Mouse (Mus musculus) thymus, adult 2 months (tissue): Measurements from ENCODE around the gene Serpina12. TPM values are rescaled to one million over a fixed set of nuclear protein-coding genes. Genes with fewer than 3 reads are reported as not detected.

Source experiments
- DNase-seq: peaks from one replicate; pipeline ENCODE4 v3.0.0; 2021
- H3K27ac ChIP-seq: fragments of 200-500 bp; 2 replicates; pipeline ENCODE4 v1.5.1; 2012; ENCODE audit warnings: low read length, control low read depth; ENCODE audit not compliant: control insufficient read depth, insufficient read depth
- H3K27me3 ChIP-seq: fragments of 200-500 bp; 2 replicates; pipeline ENCODE4 v1.6.1; 2012; ENCODE audit warnings: mild to moderate bottlenecking, low read length, moderate library complexity, mixed read lengths; ENCODE audit not compliant: control insufficient read depth, insufficient read depth
- H3K36me3 ChIP-seq: fragments of 200-500 bp; 2 replicates; pipeline ENCODE4 v1.6.1; 2012; ENCODE audit warnings: mild to moderate bottlenecking, low read length, moderate library complexity; ENCODE audit not compliant: control insufficient read depth, insufficient read depth
- H3K4me1 ChIP-seq: fragments of 200-500 bp; replicated peaks from 2 replicates; pipeline ENCODE4 v1.6.1; 2012; ENCODE audit warnings: low read length; ENCODE audit not compliant: control insufficient read depth, insufficient read depth
- H3K4me3 ChIP-seq: fragments of 200-500 bp; 2 replicates; pipeline ENCODE4 v1.5.1; 2012; ENCODE audit warnings: mild to moderate bottlenecking, low read length, control low read depth, moderate library complexity; ENCODE audit not compliant: control insufficient read depth, insufficient read depth
- CTCF ChIP-seq: fragments of 200-500 bp; IDR thresholded peaks from 2 replicates; pipeline ENCODE4 v1.5.1; 2012; ENCODE audit warnings: mild to moderate bottlenecking, control low read depth, low read length, moderate library complexity, borderline replicate concordance; ENCODE audit not compliant: control insufficient read depth, poor library complexity, insufficient read depth; ENCODE audit errors: extremely low read depth
- POLR2A ChIP-seq: fragments of 200-500 bp; IDR thresholded peaks from 2 replicates; pipeline ENCODE4 v1.6.1; 2012; ENCODE audit warnings: mild to moderate bottlenecking, low read length, control low read depth, moderate library complexity; ENCODE audit not compliant: control insufficient read depth, poor library complexity, insufficient read depth; ENCODE audit errors: extremely low read depth
- WGBS: fragments of 180-500 bp; shearing (Covaris S2); methylation state at CpG from one replicate; pipeline ENCODE4 v1.1.7; 2018; 5-methylcytosine and 5-hydroxymethylcytosine counted together
- polyA plus RNA-seq: library from polyadenylated mRNA; depleted of rRNA; stranded (reverse); fragments of >200 nt; gene quantifications from 2 replicates; pipeline ENCODE4 v1.2.3, GENCODE M21; 2012

Gene Serpina12
- polyA plus RNA-seq, 1 experiment, result 0.15 TPM

GRCm38 (mm10) chr12:104066241-104066640 is 22.0 kb upstream of the Serpina12 start:
- no peak for TF ChIP-seq POLR2A
- TF ChIP-seq CTCF, result no peak
- H3K4me1 ChIP-seq, result peaks cover 5% of the 10 kb centered on the region
- H3K27me3 ChIP-seq, result no peaks in the 10 kb centered on the region
- H3K27ac ChIP-seq, result no peak overlapping the region
- H3K4me3 ChIP-seq, result no peak overlapping the region
- 46% methylated on average over 8 of the region's 8 CpGs for WGBS
- peak; percentile 34 for DNase-seq
- H3K36me3 ChIP-seq, result no peaks in the 10 kb centered on the region

GRCm38 (mm10) chr12:104064996-104065395 is 20.8 kb upstream of the Serpina12 start:
- peaks cover 5% of the 10 kb centered on the region for H3K4me1 ChIP-seq
- DNase-seq, result no peak
- no peaks in the 10 kb centered on the region for H3K36me3 ChIP-seq
- H3K27ac ChIP-seq, result no peak overlapping the region
- 88% methylated on average over 4 of the region's 4 CpGs for WGBS
- TF ChIP-seq POLR2A (no peak), CTCF (no peak)
- no peaks in the 10 kb centered on the region for H3K27me3 ChIP-seq
- H3K4me3 ChIP-seq, result no peak overlapping the region

- no peak overlapping the region for H3K4me3 ChIP-seq
- no peak overlapping the region for H3K27ac ChIP-seq
- no peak for DNase-seq
- H3K4me1 ChIP-seq, result peaks cover 5% of the 10 kb centered on the region
- TF ChIP-seq POLR2A (no peak), CTCF (no peak)
- no peaks in the 10 kb centered on the region for H3K36me3 ChIP-seq
- 32% methylated on average over 4 of the region's 4 CpGs for WGBS
- no peaks in the 10 kb centered on the region for H3K27me3 ChIP-seq
Measured at GRCm38 (mm10) chr12:104064532-104064931, 20.3 kb upstream of the Serpina12 start.

GRCm38 (mm10) chr12:104061862-104062261 is 17.6 kb upstream of the Serpina12 start:
- no peak for TF ChIP-seq CTCF
- no peak for TF ChIP-seq POLR2A
- no peaks in the 10 kb centered on the region for H3K36me3 ChIP-seq
- H3K27me3 ChIP-seq, result no peaks in the 10 kb centered on the region
- no peak overlapping the region for H3K27ac ChIP-seq
- WGBS, result 2% methylated on average over 2 of the region's 2 CpGs
- no peak for DNase-seq
- peaks cover 8% of the 10 kb centered on the region for H3K4me1 ChIP-seq
- H3K4me3 ChIP-seq, result no peak overlapping the region

GRCm38 (mm10) chr12:104060126-104060525 is 15.9 kb upstream of the Serpina12 start:
- no peak for DNase-seq
- TF ChIP-seq POLR2A (no peak), CTCF (no peak)
- 87% methylated on average over 6 of the region's 6 CpGs for WGBS

GRCm38 (mm10) chr12:104057531-104057930 is 13.3 kb upstream of the Serpina12 start:
- no peaks in the 10 kb centered on the region for H3K27me3 ChIP-seq
- no peak overlapping the region for H3K27ac ChIP-seq
- no peak for DNase-seq
- 82% methylated on average over 7 of the region's 7 CpGs for WGBS
- no peaks in the 10 kb centered on the region for H3K36me3 ChIP-seq
- peaks cover 8% of the 10 kb centered on the region for H3K4me1 ChIP-seq
- H3K4me3 ChIP-seq, result no peak overlapping the region
- no peak for TF ChIP-seq POLR2A
- no peak for TF ChIP-seq CTCF

More at GRCm38 (mm10) chr12:104060126-104060525, 15.9 kb upstream of the Serpina12 start:
- Histone ChIP-seq H3K27me3 (no peaks in the 10 kb centered on the region), H3K36me3 (no peaks in the 10 kb centered on the region), H3K4me1 (peaks cover 8% of the 10 kb centered on the region), H3K27ac (no peak overlapping the region), H3K4me3 (no peak overlapping the region)

- no peak for DNase-seq
- H3K4me3 ChIP-seq, result no peak overlapping the region
- H3K27me3 ChIP-seq, result no peaks in the 10 kb centered on the region
- WGBS, result 4% methylated on average over 4 of the region's 4 CpGs
- H3K36me3 ChIP-seq, result no peaks in the 10 kb centered on the region
- H3K4me1 ChIP-seq, result peaks cover 6% of the 10 kb centered on the region
- H3K27ac ChIP-seq, result no peak overlapping the region
- TF ChIP-seq POLR2A, result no peak
- TF ChIP-seq CTCF, result no peak
Measured at GRCm38 (mm10) chr12:104057050-104057449, 12.8 kb upstream of the Serpina12 start.

GRCm38 (mm10) chr12:104055755-104056154 is 11.5 kb upstream of the Serpina12 start:
- WGBS, result 87% methylated on average over 8 of the region's 8 CpGs
- Histone ChIP-seq H3K27ac (no peak overlapping the region), H3K4me1 (peaks cover 4% of the 10 kb centered on the region; the same call in 1 of the 2 replicates), H3K36me3 (no peaks in the 10 kb centered on the region), H3K27me3 (no peaks in the 10 kb centered on the region), H3K4me3 (no peak overlapping the region)
- DNase-seq, result no peak
- TF ChIP-seq POLR2A (no peak), CTCF (no peak)
